Mouse (Mus musculus) kidney, adult 10 weeks (tissue): ENCODE data around the gene Rhod. TPM values are rescaled to one million over a fixed set of nuclear protein-coding genes. Genes with fewer than 3 reads are reported as not detected.

ENCODE experiments used
- polyA plus RNA-seq: library from polyadenylated mRNA; stranded (reverse); fragments of 350-450 nt; fragmentation: Illumina TruSeq; extraction: RNeasy Lipid Tissue Mini Kit (QIAGEN cat#74804); gene quantifications from one replicate; pipeline ENCODE4 v1.2.3, GENCODE M21; 2014; ENCODE audit warnings: low read depth, low replicate concordance

Rhod gene
- polyA plus RNA-seq, result 3.3 TPM

GRCm38 (mm10) chr19:4439161-4439801 lies at the start of gene Rhod:
TSS of gene Rhod (minus strand) at chr19:4439432.

GRCm38 (mm10) chr19:4477345-4478189 lies 38.3 kb upstream of the Rhod start, which contains the start of gene Syt12:
TSS of gene Syt12 (minus strand) at chr19:4477447.

GRCm38 (mm10) chr19:4397798-4398629 lies 41.2 kb downstream of the Rhod start, which contains the start of gene Kdm2a:
TSS of gene Kdm2a (minus strand) at chr19:4398285.

Other genes with a start within 250 kb of the Rhod start
- gene Tbc1d10c, start 248.1 kb downstream of the Rhod start, polyA plus RNA-seq, result not detected
- 97.3 TPM for gene Ppp1ca, start 247.4 kb downstream of the Rhod start, polyA plus RNA-seq
- 1.5 TPM for gene Rad9a, start 237.8 kb downstream of the Rhod start, polyA plus RNA-seq
- gene Clcf1, start 225.2 kb downstream of the Rhod start, polyA plus RNA-seq, result 0.16 TPM
- not detected for gene AC109138.7, start 225.1 kb downstream of the Rhod start, polyA plus RNA-seq
- gene Pold4, start 207.5 kb downstream of the Rhod start, polyA plus RNA-seq, result not detected
- gene Ssh3, start 170.3 kb downstream of the Rhod start, polyA plus RNA-seq, result 1.7 TPM
- gene Ankrd13d, start 156.3 kb downstream of the Rhod start, polyA plus RNA-seq, result not detected
- 11.2 TPM for gene Grk2, start 133.2 kb downstream of the Rhod start, polyA plus RNA-seq
- 50.5 TPM for gene Kdm2a, start 41.1 kb downstream of the Rhod start, polyA plus RNA-seq
- gene Syt12, start 38.0 kb upstream of the Rhod start, polyA plus RNA-seq, result 0.40 TPM
- 0.81 TPM for gene 2010003K11Rik, start 59.2 kb upstream of the Rhod start, polyA plus RNA-seq
- 2.8 TPM for gene Pcx, start 71.0 kb upstream of the Rhod start, polyA plus RNA-seq
- gene Lrfn4, start 176.2 kb upstream of the Rhod start, polyA plus RNA-seq, result not detected
- 1.6 TPM for gene Rce1, start 186.2 kb upstream of the Rhod start, polyA plus RNA-seq